Mouse (Mus musculus): Measurements from ENCODE around the gene Robo2. TPM values are rescaled to one million over a fixed set of nuclear protein-coding genes. Genes with fewer than 3 reads are reported as not detected.

The Robo2 gene
- polyA plus RNA-seq, 1 experiment from 2014 or later: 68.5 TPM

DNA sequence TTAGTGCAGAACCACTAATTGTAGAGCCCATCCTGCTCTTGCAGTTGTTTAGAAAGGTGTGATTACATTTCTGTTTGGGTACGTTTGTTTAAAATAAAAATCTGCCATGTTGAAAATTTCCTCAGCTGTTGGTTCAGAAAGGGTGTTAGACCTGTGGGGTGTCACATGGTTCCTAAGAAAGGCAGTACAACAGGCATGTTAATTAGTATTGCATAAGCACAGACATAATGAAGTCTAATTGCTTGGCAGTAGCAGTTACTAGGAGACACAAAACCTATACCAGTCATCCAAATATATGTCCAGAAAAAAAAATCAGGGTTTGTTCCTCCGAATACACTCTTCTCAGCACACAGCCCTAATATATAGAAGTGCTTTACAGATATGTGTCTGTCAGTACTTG lies 220.0 kb downstream of the Robo2 start:
- Histone ChIP-seq H3K27ac (peak overlapping the region; percentile 11; the same call in 1 of the 2 replicates), H3K9me3 (replicated peaks) (no peaks in the 10 kb centered on the region), H3K36me3 (ENCODE audit: poor library complexity, severe bottlenecking) (no peaks in the 10 kb centered on the region), H3K4me2 (no peak overlapping the region), H3K27me3 (no peaks in the 10 kb centered on the region), H3K9ac (no peak overlapping the region), H3K4me3 (no peak overlapping the region), H3K4me1 (peaks cover 23% of the 10 kb centered on the region)
- ATAC-seq: peak; percentile 92
- WGBS: 30% methylated on average over 2 of the region's 2 CpGs

DNA sequence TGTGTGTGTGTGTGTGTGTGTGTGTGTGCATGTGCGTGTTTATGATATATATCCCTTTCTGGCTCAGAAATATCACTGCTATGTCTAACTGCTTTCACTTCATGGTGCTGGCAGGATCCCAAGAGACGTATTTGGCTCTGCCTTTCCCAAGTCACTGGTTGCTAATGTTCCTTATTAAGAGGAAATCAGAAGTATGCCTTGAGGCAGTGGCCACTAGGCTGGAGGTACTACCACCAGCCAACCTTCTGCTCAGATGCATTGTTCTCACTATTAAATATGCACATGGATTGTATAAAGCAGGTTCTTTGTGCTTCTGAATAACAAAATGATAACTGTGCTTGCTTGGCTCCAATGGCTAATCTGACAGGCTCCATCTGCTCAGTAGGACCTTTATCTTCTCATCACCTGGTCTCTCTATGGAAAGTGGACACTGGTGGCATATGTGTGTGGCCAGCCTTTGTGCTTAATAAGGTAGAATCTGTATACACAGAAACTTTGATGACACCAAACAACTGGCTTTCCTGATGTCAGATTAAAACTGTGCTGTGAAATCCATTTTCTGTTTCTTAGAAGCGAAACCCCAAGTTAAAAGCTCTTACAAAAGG lies 229.0 kb downstream of the Robo2 start:
- Histone ChIP-seq H3K4me3 (no peak overlapping the region), H3K27me3 (no peaks in the 10 kb centered on the region), H3K9ac (no peak overlapping the region), H3K9me3 (replicated peaks) (no peaks in the 10 kb centered on the region), H3K27ac (peak overlapping the region; percentile 48; the same call in 1 of the 2 replicates), H3K36me3 (ENCODE audit: poor library complexity, severe bottlenecking) (no peaks in the 10 kb centered on the region), H3K4me2 (no peak overlapping the region), H3K4me1 (peaks cover 17% of the 10 kb centered on the region)
- peak; percentile 81 for ATAC-seq
- 65% methylated on average over 3 of the region's 3 CpGs for WGBS

DNA sequence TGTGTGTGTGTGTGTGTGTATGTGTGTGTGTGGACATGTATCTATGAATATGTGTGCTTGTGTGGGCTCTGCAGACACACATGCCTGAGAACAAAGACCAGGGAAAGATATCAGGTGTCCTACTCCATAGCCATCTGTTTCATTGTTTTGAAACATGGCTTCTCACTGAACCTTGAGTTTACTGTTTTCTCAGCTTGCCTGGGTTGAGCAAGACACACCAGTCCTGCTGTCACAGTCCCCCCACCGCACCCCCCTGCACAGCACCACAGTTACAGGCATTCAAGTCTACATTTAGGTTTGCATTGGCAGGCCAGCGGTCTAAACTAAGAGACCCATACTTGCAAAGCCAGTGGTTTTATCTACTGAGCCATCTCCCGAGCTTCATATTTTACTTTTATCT lies 239.0 kb downstream of the Robo2 start:
- H3K4me1 ChIP-seq: no peaks in the 10 kb centered on the region
- H3K27me3 ChIP-seq: no peaks in the 10 kb centered on the region
- no peak overlapping the region for H3K27ac ChIP-seq
- peak; percentile 68; the same call in 1 of the 2 replicates for ATAC-seq
- no peak overlapping the region for H3K9ac ChIP-seq
- H3K4me2 ChIP-seq: no peak overlapping the region
- H3K9me3 ChIP-seq (replicated peaks): no peaks in the 10 kb centered on the region
- H3K36me3 ChIP-seq (ENCODE audit: poor library complexity, severe bottlenecking): no peaks in the 10 kb centered on the region
- 84% methylated on average over 3 of the region's 3 CpGs for WGBS
- H3K4me3 ChIP-seq: no peak overlapping the region

DNA sequence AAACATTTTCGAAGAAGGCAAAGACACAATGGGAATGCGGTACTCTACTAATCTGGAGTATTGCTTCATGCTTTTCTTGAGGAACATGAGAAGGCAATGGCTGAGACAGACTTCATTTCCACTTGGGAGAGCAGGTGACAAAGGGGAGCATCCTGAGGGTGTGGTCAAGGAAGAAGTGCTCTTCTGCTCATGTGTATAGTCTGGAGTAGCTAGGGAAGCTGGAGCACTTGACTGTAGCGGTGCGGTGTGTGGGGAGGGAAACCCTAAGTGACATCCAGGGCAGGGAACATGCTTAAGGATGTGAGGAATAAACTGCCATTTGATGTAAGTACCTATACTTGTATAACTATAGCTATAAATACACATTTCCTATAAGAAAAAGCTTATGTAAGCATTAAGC lies 242.0 kb downstream of the Robo2 start:
- Histone ChIP-seq H3K27me3 (no peaks in the 10 kb centered on the region), H3K4me2 (no peak overlapping the region), H3K9ac (no peak overlapping the region), H3K27ac (no peak overlapping the region), H3K9me3 (replicated peaks) (no peaks in the 10 kb centered on the region), H3K4me3 (no peak overlapping the region), H3K4me1 (0 out of 2 replicates have a peak, but pooled peaks cover 4% of the 10 kb centered on the region), H3K36me3 (ENCODE audit: poor library complexity, severe bottlenecking) (no peaks in the 10 kb centered on the region)
- 95% methylated on average over 4 of the region's 4 CpGs for WGBS
- ATAC-seq: no peak

DNA sequence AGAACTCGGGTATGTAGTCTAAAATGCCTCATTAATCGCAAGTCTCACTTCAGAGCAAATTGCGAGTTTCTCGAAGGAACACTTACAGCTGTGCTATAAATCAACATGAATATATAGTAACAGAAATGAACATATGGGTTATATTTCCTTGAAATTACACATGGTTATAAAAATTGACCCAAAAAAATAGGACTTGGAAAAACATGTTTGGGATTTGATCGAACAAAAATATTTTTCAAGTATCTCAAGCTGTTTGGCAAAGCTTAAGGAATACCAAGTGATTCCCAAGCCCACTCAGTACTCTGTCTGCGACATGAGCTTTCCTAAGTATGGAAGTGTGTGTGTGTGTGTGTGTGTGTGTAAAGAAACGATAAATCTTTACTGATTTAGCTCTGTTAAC lies 242.5 kb downstream of the Robo2 start:
- H3K4me2 ChIP-seq: no peak overlapping the region

DNA sequence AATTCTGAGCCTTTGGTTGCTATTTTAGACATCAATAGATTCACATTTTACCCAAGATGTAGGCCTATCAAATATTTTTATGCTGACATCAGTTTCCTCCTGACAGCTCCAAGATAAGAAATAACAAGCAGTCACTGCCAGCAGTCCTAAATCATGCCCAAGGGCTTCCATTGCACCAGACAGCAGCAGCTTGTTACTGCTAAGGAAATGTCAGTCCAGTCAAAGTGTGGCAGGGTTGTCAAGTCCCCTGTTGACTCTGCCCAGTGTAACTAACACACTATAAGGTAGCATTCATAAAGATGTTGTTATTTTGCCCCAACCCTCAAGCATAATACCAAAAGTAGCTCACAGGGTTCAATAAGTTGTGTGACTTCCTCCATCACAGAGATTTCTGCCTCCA lies 243.8 kb downstream of the Robo2 start:
- H3K4me3 ChIP-seq: no peak overlapping the region
- no peak overlapping the region for H3K4me2 ChIP-seq
- 0 out of 2 replicates have a peak, but pooled peaks cover 4% of the 10 kb centered on the region for H3K4me1 ChIP-seq
- H3K9ac ChIP-seq: no peak overlapping the region
- no peak for ATAC-seq
- H3K36me3 ChIP-seq (ENCODE audit: poor library complexity, severe bottlenecking): no peaks in the 10 kb centered on the region
- H3K9me3 ChIP-seq (replicated peaks): no peaks in the 10 kb centered on the region
- no peaks in the 10 kb centered on the region for H3K27me3 ChIP-seq
- no peak overlapping the region for H3K27ac ChIP-seq

More for the DNA sequence above, 242.5 kb downstream of the Robo2 start:
- no peaks in the 10 kb centered on the region for H3K36me3 ChIP-seq (ENCODE audit: poor library complexity, severe bottlenecking)
- H3K9ac ChIP-seq: no peak overlapping the region
- no peak for ATAC-seq
- H3K4me3 ChIP-seq: no peak overlapping the region
- no peaks in the 10 kb centered on the region for H3K9me3 ChIP-seq (replicated peaks)
- WGBS: 92% methylated on average over 7 of the region's 7 CpGs
- H3K27me3 ChIP-seq: no peaks in the 10 kb centered on the region
- no peak overlapping the region for H3K27ac ChIP-seq
- 0 out of 2 replicates have a peak, but pooled peaks cover 4% of the 10 kb centered on the region for H3K4me1 ChIP-seq

DNA sequence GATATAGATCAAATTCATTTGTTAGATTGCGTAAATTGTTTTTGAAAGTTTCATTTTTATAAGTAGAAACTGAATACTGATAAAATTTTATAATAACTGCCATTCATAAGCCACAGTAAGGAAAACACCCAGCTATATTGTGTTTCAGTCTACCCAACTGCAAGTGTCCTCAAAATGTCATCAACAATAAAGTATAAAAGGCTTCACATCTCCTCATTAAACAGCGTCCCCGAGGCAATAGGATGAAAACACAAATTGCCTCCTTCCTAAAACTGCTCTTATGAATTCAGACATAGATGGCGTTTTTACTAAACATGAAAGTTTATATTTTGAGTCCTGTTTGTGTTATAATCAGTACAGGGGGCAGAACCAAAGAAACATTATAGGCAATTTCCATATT lies 249.6 kb downstream of the Robo2 start:
- no peak for ATAC-seq
- H3K36me3 ChIP-seq (ENCODE audit: poor library complexity, severe bottlenecking): no peaks in the 10 kb centered on the region
- H3K9ac ChIP-seq: no peak overlapping the region
- H3K4me2 ChIP-seq: no peak overlapping the region
- H3K27me3 ChIP-seq: no peaks in the 10 kb centered on the region
- WGBS: 84% methylated on average over 4 of the region's 4 CpGs
- no peak overlapping the region for H3K4me3 ChIP-seq
- 0 out of 2 replicates have a peak, but pooled peaks cover 4% of the 10 kb centered on the region for H3K4me1 ChIP-seq
- H3K9me3 ChIP-seq (replicated peaks): no peaks in the 10 kb centered on the region
- H3K27ac ChIP-seq: no peak overlapping the region

DNA sequence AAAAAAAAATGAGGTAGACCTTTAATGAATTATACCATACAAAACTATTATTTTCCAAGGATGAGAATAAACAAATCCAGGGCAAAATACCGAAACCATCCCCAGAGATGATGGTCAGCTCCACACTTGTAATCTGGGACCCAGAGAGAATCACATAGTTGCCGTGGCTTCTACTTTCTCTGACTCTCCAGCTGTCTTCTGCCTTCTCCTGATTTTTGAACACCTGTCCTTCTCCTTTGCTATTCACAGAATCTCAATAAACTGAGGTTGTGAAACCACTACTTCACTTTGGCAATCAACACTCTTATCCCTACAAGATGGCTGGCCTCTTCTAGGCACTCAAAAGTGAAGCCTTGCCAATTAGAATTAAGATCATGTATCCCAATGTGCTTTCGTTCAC lies 252.4 kb downstream of the Robo2 start:
- Histone ChIP-seq H3K4me2 (no peak overlapping the region), H3K9me3 (replicated peaks) (no peaks in the 10 kb centered on the region), H3K27ac (no peak overlapping the region), H3K36me3 (ENCODE audit: poor library complexity, severe bottlenecking) (no peaks in the 10 kb centered on the region), H3K4me3 (no peak overlapping the region), H3K4me1 (no peaks in the 10 kb centered on the region), H3K9ac (no peak overlapping the region), H3K27me3 (no peaks in the 10 kb centered on the region)
- WGBS: 91% methylated on average over 3 of the region's 3 CpGs
- ATAC-seq: no peak

DNA sequence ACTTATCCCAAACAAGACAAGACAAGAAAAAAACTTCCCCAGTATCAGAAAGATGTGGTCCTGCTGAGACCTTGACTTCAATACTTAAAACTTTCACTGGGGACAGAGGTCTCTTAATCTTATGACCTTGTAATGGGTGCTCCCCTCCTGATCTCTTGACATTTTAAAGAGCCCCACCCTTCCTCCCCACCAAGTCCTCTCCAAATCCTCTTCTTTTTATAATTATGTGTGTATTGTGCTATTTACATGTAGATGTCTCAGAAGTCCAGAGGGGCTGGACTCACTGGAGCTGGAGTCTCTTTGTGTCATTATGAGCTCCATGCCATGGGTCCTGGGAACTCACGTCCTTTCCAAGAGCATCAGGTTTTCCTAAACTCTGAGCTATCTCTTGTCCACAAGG lies 275.4 kb downstream of the Robo2 start:
- H3K4me1 ChIP-seq: peaks cover 10% of the 10 kb centered on the region
- no peak overlapping the region for H3K4me2 ChIP-seq
- ATAC-seq: no peak
- no peak overlapping the region for H3K4me3 ChIP-seq
- H3K36me3 ChIP-seq (ENCODE audit: poor library complexity, severe bottlenecking): no peaks in the 10 kb centered on the region
- H3K9ac ChIP-seq: no peak overlapping the region
- no peaks in the 10 kb centered on the region for H3K27me3 ChIP-seq
- no peak overlapping the region for H3K27ac ChIP-seq
- 90% methylated on average over 1 of the region's 1 CpGs for WGBS
- H3K9me3 ChIP-seq (replicated peaks): no peaks in the 10 kb centered on the region

DNA sequence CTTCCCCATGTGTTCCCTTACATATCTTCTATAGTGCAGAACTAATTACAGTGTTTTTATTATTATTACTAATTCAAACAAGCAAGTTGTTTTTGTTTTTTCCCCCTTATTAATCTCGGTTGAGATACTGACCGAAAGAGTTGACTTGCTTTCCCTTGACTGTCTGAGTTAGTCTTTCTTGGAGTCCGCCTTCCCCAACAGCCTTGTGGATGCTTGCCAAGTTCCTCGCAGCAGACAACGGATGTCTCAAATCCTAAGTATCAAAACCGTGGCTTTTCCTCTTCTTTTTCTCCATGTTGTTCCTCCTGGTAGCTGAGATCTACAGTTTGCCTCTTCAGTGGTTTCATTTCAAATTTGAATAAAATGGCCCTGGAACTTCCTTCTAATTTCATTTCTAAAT lies 278.8 kb downstream of the Robo2 start:
- H3K9ac ChIP-seq: no peak overlapping the region
- 80% methylated on average over 6 of the region's 6 CpGs for WGBS
- no peaks in the 10 kb centered on the region for H3K9me3 ChIP-seq (replicated peaks)
- H3K4me2 ChIP-seq: no peak overlapping the region
- ATAC-seq: no peak
- no peaks in the 10 kb centered on the region for H3K36me3 ChIP-seq (ENCODE audit: poor library complexity, severe bottlenecking)
- no peaks in the 10 kb centered on the region for H3K27me3 ChIP-seq
- peaks cover 10% of the 10 kb centered on the region for H3K4me1 ChIP-seq
- no peak overlapping the region for H3K4me3 ChIP-seq
- no peak overlapping the region for H3K27ac ChIP-seq

DNA sequence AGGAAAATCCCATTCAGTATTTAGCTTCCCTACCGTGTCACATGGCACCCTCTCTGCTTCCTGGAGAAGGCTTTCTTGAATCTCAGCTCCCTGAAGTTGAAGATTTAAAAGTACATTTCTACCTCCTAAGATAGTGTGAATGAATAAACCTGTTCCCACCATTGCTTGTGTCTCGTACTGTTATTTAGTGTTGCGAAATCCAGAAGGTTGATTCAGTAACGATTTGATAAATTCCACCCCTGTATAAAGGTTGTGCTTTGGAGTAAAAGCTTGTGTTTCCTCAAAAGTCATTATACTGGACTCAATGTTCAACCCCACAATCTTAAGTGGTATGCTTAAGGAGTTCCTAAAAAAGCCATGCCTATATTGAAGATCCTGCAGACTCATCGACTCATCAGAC lies 280.3 kb downstream of the Robo2 start:
- peaks cover 10% of the 10 kb centered on the region for H3K4me1 ChIP-seq
- WGBS: 96% methylated on average over 5 of the region's 5 CpGs
- no peak overlapping the region for H3K27ac ChIP-seq
- H3K36me3 ChIP-seq (ENCODE audit: poor library complexity, severe bottlenecking): no peaks in the 10 kb centered on the region
- no peak for ATAC-seq
- H3K4me2 ChIP-seq: no peak overlapping the region
- H3K9me3 ChIP-seq (replicated peaks): no peaks in the 10 kb centered on the region
- no peak overlapping the region for H3K4me3 ChIP-seq
- no peak overlapping the region for H3K9ac ChIP-seq
- H3K27me3 ChIP-seq: no peaks in the 10 kb centered on the region

DNA sequence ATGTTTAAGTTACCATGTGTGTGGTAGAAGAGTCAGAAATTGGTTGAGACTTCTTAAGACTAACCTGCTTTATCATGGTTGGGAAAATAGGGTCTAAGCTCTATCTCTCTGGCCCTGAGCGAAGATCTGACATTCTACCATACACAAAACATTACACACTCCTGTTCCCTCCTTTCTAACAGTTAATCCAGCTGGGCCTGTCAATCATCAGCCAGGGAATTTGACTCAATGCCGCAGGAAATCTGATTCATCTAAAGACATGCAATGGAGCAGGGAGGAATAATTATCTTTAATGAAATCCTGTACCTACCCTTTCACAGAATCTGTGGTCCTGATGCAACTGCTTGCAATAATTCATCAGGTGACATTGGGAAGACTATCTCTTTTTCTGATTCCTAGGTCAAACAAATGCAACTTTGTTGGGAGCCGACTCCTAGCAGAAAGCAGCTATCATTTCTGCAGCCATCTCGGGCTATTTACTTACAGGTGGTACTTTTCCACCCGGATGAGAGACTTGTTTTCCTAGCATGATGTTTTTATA lies 283.1 kb downstream of the Robo2 start:
- no peak overlapping the region for H3K27ac ChIP-seq
- no peak overlapping the region for H3K4me3 ChIP-seq
- ATAC-seq: no peak
- no peaks in the 10 kb centered on the region for H3K4me1 ChIP-seq
- 82% methylated on average over 5 of the region's 5 CpGs for WGBS
- H3K9me3 ChIP-seq (replicated peaks): no peaks in the 10 kb centered on the region
- H3K4me2 ChIP-seq: no peak overlapping the region
- no peaks in the 10 kb centered on the region for H3K27me3 ChIP-seq
- no peak overlapping the region for H3K9ac ChIP-seq
- H3K36me3 ChIP-seq (ENCODE audit: poor library complexity, severe bottlenecking): no peaks in the 10 kb centered on the region

DNA sequence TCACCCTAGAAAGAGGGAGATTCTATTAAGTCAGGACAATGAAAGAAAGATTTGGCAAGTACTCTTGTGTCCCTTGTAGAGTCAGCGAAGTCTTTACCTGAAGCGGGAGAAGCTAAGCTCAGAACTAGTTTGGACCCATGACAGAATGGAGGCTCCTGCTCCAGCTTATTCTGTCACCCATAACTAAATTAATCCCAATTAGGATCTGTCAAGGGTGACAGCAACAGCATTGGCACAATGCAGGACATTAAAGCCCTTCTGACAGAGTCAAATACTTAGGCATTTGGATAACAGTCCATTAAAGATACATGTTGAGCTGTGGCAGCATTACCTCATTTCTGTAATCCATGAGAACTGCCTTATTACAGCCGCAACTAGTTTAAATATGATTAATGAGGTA lies 298.5 kb downstream of the Robo2 start:
- H3K27me3 ChIP-seq: no peaks in the 10 kb centered on the region
- 46% methylated on average over 3 of the region's 3 CpGs for WGBS
- no peak overlapping the region for H3K4me3 ChIP-seq
- H3K9ac ChIP-seq: no peak overlapping the region
- peaks cover 4% of the 10 kb centered on the region; the same call in 1 of the 2 replicates for H3K4me1 ChIP-seq
- H3K9me3 ChIP-seq (replicated peaks): no peaks in the 10 kb centered on the region
- ATAC-seq: peak; percentile 63; the same call in 1 of the 2 replicates
- H3K4me2 ChIP-seq: no peak overlapping the region
- H3K27ac ChIP-seq: no peak overlapping the region
- H3K36me3 ChIP-seq (ENCODE audit: poor library complexity, severe bottlenecking): no peaks in the 10 kb centered on the region
